Mouse (Mus musculus): Measurements from ENCODE around the gene Fam114a2.

DNA sequence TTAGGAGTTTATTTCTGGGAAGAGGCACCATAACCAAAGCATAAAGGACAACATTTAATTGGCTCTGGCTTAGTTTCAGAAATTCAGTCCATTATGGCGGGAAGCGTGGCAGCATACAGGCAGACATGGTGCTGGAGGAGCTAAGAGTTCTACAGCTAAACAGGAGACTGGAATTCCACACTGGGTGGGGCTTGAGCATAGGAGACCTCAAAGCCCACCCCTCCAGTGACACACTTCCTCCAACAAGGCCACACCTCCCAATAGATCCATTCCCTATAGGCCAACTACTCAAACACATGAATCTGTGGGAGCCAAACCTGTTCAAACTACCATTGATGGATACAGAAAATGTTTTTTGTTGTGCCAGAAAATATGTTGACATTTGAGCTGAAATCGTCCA lies 2.8 kb upstream of the Fam114a2 start:
- TF ChIP-seq GATA1 (IDR thresholded peaks at IDR 0.05; ENCODE audit: low read length) (no peak), TAL1 (IDR thresholded peaks at IDR 0.05; ENCODE audit: low read length) (no peak)
